Mouse (Mus musculus): ENCODE measurements around the gene Slc30a3.

The Slc30a3 gene

DNA sequence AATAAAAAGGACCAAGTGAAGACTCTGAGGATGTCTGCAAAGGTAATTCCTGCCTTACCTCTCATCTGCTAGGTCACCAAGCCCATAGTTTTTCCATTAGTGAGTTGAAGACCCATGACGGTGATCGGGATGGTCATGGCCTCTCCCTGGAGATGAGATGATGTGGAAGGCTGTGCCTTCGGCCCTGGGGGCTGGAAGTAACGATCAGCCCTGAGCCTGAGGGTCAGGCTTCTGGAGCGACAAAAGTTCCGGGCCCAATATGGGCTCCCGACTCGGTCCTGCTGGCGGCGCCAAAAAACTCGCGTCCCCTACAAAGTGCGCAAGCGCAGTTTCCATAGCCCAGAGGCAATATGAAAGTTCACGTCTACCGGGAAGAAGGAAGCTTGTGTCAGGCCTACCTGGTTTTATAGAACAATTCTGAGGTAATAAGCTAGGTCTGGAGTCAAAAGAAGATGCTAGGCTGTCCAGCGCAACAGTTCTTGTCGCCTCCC, at the start of gene Slc30a3:
Gene Slc30a3 (minus strand): TSS at position 238 of the 491 bp plus-strand sequence.
- DNase-seq (ENCODE audit: low read depth) = no peak

DNA sequence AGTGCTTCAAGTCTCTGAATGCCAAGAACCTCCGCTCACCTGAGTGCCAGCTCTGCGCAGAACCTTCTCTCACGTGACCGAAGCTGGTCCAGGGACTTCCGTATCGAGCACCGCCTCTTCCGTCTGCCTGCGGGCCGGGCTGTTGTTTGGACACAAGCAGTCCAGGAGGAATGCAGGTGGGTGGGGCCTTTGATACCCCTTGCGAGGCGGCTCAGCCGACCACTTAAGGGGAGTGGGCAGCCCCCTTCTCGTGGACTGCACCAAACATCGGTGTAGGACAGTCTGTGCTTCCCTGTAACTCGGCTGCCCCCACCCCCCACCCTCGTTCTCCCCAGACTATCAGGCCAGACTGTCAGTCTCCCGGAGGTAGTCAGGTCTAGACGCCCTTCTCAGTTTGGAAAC, 46.1 kb upstream of the Slc30a3 start, which contains the start of gene Mpv17:
Gene Mpv17 (minus strand): TSS at position 100 of the 402 bp plus-strand sequence.
- peak; percentile 67 for DNase-seq (ENCODE audit: low read depth)

DNA sequence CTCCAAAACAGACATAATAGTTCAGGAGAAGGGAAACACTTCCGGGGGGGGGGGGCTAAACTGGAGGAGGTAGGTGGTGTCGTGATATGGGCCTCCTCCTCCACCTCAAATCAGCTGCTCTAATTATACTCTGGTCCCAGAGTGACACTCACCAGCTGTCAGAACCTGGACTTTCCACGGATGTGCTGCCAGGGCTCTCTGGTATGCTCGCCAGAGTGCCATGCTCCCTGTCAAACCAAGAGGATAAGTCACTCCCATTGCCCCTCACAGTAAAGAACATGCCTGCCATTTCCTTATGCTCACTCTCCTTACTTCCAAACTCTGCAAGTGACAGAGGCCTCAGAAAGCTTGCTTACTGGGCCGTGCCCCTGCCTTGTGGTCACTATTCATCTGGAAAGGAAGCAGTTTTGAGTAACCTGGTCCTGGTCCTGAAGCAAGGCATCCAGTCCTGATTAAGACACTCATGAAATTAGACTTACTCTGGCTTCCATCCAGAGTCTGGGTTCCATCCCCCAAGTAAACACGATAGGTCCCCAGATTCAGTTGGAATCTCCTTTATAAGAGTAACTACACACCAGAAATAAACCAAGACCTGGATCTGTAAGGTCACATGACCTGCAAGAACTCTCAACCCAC, 45.6 kb upstream of the Slc30a3 start:
- DNase-seq (ENCODE audit: low read depth) = no peak

DNA sequence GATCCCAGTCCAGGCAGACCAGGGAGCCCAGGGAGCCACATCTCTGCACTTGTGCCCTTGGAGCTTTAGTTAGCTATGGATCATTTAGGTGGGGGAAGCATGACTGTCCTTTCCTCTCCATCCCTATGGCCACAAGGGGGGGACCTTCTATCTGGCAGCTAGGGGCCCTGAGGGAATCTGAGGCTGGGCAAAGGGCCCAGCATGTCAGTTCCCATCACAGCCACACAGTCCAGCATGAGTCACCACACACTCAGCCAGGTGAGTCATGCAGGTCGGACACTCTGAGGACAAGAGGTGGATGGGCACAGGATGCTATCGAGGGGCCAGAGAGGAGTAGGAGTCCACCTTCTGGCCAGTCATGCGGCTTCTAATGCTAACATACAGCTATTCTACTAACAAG, 43.7 kb upstream of the Slc30a3 start:
- DNase-seq (ENCODE audit: low read depth) = no peak

DNA sequence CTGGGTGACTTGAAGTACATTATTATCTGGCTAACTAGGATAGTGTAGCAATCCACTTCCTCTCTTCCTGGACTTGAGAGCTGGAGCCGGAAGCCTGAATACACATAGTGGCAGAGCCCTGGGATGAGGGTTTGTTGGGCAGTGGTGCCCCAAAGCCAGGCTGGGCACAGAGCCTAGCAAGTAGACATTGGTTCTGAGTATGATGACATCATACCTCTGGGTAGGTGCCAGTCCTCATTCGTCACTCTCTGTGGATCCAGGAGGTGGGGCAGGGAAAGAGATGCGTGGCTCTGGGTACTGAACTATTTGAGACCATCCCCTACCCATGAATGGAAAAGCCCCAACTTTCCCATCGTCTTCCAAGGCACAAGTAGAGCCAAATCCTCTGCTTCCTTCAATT, 41.7 kb upstream of the Slc30a3 start:
- DNase-seq (ENCODE audit: low read depth) = no peak

DNA sequence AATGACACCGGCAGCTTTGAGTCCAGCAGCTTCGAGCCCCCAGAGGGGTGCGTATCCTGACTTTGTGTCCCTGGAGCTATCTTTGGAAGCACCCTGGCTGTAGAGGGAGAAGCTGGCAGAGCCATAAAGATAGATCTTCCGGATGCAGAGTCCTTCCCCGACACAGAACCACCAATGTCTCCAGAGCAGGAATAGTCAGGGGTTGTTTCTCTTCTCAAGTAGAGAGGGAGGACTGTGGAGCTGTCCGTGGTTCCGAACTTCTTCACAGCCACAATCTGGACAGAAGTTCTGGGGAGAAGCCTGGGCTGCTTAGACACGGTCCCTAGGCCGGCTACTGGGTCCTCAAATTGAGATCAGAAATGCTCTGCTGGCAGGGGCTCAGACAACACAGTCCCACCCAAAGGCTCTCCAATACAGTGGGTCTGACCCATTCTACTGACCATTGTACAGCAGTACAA, 31.0 kb upstream of the Slc30a3 start:
- no peak for DNase-seq (ENCODE audit: low read depth)

DNA sequence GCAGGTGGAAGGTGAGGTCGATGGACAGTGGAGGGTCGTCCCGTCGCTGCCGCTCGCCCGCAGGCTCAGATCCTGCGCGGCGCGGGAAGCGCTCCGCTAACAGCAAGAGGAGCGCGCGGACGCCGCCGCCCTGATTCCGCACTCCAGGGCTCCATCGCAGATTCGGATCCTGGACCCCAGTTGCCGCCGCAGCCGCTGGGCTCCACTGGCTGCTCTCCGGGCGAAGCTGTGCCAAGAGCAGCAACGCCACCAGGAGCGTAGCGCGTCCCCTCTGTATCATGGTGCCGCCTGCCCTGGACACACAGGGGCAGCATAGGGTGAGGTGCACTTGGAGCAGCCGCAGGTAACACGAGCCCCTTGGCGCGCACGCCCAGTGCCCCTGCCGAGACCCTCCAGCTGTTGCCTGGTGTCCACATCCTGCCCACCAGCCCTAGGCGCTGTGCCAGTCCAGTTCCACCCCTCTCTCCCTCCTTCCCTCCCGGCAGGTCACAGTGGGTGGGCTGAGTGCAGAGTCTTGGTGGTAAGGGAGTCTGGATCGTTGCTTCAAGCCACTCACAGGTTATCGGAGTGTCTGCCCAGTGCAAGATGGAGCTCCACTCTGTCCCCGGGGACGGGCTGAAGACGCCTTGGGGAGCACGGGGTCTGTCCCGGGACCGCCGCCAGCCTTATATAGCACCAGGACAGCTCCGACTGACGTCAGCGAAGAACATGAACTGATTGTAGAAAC, 30.4 kb upstream of the Slc30a3 start, which contains the start of gene Ucn:
Gene Ucn (minus strand): TSS at position 589 of the 727 bp plus-strand sequence.
- DNase-seq (ENCODE audit: low read depth) = no peak

DNA sequence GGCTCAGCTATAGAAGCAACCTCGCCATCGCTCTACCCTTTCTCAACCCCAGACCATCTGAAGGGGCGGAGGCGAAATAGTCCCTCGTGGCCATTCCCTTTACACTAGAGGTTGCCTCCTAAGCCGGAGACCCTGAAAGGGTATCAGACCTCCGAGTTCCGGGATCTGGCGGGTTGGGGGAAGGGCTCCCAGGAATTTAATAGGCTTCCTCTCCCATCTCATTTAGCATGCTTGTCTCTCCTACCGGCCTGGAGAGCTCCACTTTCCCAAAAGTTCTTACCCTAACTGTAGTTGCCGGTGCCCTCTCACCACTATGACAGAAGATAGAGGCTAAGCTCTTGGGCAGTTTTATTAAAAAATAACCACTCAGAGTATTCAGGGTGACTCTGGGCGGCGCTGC, 29.6 kb upstream of the Slc30a3 start:
- DNase-seq (ENCODE audit: low read depth) = no peak

DNA sequence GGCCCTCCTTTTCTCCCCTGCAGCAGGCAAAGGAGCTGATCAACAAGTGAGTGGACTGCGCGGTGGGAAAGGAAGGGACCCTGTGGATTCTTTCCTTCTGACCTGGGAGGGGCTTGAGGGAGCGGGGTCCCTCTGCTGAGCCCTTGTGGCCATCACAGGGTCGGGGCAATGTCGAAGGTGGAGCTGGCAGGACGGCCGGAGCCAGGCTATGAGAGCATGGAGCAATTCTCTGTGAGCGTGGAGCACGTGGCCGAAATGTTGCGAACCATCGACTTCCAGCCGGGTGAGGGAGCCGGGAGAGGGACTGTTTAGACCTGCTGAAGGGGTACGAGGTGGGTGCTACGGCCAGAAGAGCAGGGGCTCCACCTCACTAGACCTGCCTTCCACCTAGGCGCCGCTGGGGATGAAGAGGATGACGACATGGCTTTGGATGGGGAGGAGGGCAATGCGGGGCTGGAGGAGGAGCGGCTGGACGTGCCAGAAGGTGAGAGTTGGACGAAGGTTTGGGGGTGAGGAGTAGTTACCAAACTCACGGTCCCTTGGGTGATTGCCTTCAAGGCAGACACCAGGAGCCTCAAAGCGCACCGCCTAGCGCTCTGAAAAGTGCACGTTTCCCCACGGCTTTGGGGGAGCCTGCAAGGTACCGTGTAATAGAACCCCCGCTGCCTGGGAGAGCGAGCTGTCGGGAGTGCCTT, 28.8 kb upstream of the Slc30a3 start:
- DNase-seq (ENCODE audit: low read depth) = no peak

DNA sequence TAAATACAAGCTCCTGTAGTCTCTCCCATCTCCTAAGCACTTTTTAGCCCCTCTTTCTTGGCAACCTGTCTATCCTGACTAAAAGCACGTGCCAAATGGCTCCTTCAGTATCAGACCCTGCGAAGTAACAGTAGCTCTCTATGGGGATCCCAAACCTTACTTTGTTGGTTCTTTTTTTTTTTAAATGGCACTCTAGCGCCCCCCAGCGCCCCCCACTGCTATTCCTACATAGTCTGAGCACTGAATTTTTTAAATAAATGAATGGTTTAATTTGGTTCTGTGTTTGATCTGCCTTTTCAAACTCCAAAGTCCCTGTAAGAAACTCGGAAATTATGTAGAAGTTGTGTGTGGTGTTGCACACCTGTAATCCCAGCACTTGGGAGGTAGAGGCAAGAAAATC, 18.0 kb upstream of the Slc30a3 start:
- no peak for DNase-seq (ENCODE audit: low read depth)

DNA sequence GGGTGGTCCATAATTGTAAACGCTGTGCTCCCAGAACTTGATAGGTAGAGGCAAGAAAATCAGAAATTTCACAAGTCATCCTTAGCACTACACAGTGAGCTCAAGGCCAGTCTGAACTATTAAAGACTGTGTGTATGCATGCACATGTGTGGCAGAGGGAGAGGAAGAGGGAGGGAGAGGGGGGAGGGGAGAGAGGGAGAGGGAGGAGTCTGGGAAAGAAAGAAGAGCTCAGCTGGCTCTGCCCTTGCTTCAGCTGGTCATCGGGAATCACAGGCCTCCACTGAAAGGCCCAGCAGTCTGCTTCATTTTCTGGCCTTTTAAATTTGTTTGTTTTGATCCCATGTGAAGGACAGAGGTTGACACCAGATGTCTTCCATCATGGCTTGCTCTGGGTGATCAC, 15.4 kb upstream of the Slc30a3 start:
- DNase-seq (ENCODE audit: low read depth) = no peak

DNA sequence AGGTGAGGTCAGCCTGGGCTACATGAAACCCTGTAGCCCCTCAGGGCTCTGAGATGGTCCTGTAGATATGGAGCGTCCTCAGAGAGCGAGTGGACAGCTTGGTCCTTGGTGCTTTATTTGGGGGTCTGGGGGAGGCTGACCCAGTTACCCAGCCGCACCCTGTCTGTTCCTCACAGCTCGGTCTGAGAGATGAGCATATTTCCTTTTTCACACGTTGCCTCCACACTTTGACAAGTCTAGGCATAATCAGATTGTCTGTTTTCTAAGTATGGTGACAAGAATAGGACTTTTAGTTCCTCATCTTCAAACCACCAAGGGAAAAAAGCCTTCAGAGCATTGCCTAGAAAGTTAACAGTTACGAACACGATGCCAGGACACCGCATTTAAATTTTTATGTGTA, 13.1 kb upstream of the Slc30a3 start:
- no peak for DNase-seq (ENCODE audit: low read depth)

DNA sequence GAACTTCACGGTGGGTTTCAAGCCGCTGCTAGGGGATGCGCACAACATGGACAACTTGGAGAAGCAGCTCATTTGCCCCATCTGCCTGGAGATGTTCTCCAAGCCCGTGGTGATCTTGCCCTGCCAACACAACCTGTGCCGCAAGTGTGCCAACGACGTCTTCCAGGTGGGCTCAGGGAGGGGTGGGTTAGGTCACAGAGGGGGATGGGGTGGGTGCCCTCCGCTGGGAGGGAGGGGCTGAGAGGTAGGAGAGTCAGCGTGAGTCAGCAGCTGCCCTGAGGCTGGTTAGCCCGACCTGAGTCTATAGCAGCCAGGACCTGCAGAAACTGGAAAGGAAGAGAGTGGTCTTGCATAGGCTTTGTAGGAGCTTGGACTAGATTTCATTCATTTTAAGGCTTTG, 8.9 kb upstream of the Slc30a3 start:
- DNase-seq (ENCODE audit: low read depth) = no peak

DNA sequence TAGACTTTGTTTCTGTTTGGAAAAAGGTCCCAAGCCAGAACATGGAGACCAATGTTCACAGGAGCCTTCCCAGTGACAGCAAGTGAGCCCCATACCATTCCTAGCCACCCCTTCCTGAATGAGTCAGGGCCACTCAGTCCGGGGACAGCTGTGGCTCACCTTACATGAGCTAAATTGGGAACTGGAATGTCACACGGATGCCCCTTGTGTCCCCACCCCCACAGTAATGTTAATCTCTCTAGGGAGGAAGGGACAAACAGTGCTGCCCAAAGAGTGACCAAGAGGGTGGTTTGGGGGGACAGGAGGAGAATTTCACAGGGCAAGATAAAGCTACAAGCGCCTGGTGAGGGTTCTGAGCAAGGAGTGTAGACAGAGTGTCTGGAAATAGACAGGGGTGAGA, 8.3 kb upstream of the Slc30a3 start, which contains the start of gene Trim54:
Gene Trim54 (plus strand): TSS at position 359 of the 400 bp plus-strand sequence.
- DNase-seq (ENCODE audit: low read depth) = no peak

DNA sequence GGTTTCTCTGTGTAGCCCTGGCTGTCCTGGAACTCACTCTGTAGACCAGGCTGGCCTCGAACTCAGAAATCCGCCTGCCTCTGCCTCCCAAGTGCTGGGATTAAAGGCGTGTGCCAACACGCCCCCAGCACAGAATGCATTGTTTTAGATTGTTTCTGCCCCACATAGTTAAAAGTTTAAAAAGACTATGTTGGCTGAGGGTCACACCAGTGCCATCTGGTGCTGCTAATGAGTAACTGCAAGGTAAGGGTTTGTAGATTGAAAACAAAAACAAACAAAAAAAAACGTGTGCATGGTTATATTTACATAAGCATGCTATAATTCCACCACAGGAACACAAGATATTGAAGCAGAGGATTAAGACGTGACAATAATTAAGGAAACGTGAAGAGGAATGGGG, 2.7 kb upstream of the Slc30a3 start:
- no peak for DNase-seq (ENCODE audit: low read depth)

DNA sequence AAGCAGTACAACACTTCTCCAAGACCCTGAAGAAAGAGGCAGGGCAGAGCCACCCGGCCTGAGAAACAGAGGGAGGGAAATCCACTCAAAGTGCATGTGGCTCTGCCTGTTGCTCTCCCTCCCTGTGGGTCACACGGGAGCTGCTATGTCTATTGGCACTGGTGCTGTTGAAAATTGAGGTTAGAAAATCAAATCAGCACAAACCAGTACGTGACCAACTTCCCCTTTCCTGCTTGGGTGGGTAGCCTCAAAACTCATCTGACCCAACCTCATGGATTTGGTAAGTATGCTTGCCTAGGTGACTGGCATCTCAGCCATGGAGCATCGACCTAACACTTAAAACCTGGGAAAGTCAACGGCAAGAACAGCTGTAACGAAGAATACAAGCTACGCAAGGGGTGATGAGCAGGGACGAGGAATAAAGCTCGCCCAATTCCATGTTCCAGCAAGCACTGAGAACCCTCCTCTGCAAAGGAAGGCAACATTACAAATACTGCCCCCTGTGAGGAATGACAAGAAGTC, 2.2 kb downstream of the Slc30a3 start, which contains the start of gene Dnajc5g:
Gene Dnajc5g (plus strand): TSS at position 472 of the 522 bp plus-strand sequence.
- DNase-seq (ENCODE audit: low read depth) = no peak

DNA sequence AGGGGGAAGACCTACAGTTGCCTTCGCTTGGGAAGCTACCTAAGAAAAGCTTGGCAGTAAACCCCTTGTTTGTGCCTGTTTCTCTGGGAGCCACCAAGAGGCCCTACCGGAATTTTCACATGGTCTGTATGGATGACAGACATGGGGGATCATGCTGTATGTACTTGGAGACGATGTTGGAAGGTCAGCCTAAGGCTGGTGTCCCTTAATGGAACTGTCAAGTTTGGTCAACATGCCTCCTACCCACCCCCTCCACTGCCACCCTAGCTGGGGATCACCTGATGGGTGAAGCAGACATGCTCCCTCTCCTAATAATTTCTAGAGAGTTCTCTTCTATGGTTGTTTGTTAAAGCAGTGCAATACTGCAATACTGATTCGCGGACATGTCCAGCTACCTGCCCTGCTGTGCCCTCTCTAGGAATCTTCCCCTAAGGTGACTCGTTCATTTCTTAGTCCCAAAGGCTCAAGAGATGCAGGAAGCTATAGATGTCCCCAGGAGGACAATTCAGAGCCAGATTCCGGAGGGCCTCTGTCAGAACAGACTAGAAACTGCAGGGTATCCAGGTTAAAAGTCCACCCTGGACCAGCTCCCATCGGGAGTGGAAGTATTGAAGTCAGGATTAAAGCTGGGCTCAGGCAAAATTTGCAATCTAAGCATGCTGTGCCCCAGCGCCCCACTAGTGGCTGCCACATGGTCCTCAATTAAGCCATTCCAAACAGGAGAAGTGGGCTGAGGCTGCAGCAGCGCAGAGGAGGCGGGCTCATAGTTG, 12.1 kb downstream of the Slc30a3 start:
- no peak for DNase-seq (ENCODE audit: low read depth)

DNA sequence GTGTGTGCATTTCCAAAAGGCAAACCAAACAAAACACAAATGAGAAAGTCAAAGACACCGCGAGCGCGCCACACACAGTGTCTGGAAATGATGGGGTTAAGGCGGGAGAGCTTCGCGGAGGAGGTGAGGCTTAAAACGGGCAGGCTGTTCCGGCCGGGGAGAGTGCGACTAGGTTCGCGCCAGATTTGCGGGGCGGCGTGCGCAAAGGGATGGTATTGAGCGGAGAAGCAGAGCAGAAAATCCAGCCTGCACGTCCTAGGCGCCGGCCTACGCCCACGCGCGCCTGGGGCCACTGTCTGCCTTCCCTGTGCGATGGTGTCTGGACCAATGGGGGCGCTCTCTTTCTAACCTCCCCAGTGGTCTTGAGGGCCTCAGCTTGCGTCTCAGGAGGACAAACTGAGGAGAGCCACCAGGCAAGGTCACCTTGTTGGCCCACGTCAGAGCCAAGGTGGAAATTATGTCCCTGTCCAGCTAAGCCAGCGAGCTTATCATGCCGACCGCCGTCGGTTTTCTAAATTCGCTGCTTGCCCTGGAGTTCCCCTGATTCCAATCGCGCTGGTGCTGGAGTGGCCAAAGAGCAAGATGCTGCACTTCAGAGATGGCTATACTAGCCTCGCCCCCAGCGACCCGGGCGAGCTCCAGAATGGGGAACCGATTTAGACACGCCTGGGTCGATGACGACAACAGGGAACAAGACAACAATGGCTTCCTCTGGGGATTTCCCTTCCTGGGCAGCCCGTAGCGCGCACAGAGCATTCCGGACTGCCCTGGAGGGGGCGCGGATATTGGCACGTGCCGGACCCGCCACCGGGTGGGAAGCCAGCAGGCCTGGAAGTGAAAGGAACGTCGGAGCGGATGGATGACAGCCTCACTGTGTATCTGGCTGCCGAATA, 13.0 kb downstream of the Slc30a3 start:
- no peak for DNase-seq (ENCODE audit: low read depth)

DNA sequence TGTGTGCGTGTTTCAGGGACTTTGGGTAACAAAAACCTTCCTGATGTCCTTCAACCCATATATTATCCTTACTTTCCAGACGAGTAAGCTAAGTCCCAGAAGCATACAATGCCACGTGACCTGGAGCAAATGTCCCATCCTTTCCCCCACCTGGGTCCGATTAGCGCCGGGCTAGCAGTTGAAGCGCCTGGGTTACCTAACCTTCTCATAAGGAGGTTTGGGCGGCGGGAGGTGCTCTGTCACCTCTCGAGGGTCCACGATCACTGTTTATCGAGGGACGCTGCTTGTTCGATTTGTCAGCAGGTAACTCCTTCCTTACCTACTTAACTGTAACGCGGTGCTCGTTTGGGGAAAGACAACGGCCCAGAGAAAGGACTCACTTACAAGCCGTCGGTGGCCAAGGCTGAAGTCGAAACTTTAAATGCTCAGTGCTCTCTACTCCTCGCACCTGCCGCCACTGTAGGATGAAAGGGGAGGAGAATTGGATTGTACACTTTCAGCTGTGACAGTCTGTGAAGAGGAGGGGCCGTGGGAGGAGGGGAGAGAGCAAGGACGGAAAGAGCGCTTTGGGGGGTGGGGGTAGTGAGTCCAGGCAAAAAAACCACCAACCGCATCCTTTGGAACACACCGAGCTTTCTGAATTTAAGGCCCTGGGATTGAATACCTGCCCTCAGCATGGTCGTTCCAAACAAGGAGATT, 13.8 kb downstream of the Slc30a3 start:
- DNase-seq (ENCODE audit: low read depth) = no peak

Data from c-Kit-positive CD71-positive TER-119-negative erythroid progenitor cells, embryonic 14.5 days (primary cell).